ENCODE assay signal across 12 mouse cellular contexts in the genomic region with DNA sequence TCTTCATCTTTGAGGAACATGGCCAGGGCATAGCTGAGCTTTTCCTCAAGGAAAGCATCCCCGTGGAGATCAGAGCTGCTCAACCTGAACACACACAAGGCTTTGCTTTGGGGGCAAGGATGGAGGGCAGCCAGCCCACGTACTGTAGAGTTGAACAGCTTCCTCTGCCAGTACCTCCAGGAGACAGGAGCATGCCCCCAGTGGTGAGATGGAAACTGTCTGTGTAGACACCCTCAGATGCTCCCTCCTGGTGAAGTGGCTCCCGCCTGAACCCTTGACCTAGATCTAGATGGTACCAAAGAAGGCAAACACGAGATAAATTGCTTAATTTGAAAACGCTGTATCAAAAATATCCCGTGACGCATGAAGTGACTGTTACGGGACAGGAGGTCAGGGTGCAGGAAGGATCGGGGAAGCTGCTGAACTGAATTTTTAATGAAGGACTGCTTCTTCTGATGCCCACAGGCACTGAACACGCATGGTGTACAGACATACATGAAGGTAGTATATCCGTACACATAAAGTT.
DNase-seq lines count a peak whose midpoint lies in the region; ATAC-seq and TF ChIP-seq lines count a peak whose summit lies in the region.
"Had no signal": no experiment of that assay in that cellular context is flagged by ENCODE, and none has a peak within 500 bp of the region (broad histone marks: within the 10 kb centered on the region; RNA-seq: fewer than 3 reads in every experiment).

No protein-coding gene starts in this region.

- H3K36me3 ChIP-seq in liver, embryonic 14.5 days (replicated peaks; ENCODE audit: control insufficient read depth, insufficient read depth, low read depth): no peaks in the 10 kb centered on the region
- H3K36me3 ChIP-seq in CH12.LX (replicated peaks in 1 of 2; ENCODE audit: control insufficient read depth in 1 of 2, insufficient read depth in 1 of 2, low read length in 1 of 2): no peaks in the 10 kb centered on the region
- no peaks in the 10 kb centered on the region for H3K36me3 ChIP-seq in midbrain, embryonic 16.5 days (ENCODE audit: control insufficient read depth, insufficient read depth, low read length)

- no peaks in the 10 kb centered on the region for H3K9me3 ChIP-seq in liver, embryonic 14.5 days (ENCODE audit: control insufficient read depth, low read length)
- no peaks in the 10 kb centered on the region for H3K9me3 ChIP-seq in CH12.LX (replicated peaks; ENCODE audit: low read length)
- no peaks in the 10 kb centered on the region for H3K9me3 ChIP-seq in midbrain, embryonic 16.5 days (replicated peaks; ENCODE audit: control insufficient read depth, low read length, poor library complexity, severe bottlenecking)

- H3K79me2 ChIP-seq in CH12.LX (replicated peaks; ENCODE audit: control insufficient read depth, extremely low read depth, insufficient read depth, poor library complexity, severe bottlenecking): no peaks in the 10 kb centered on the region

- DNase-seq in adrenal gland, postnatal 14 days: peak; percentile 29
- no peak for DNase-seq in adrenal gland, postnatal 36 days
- no peak for DNase-seq in liver, embryonic 14.5 days (ENCODE audit: low read depth in 3 of 3, low spot score in 3 of 3)
- DNase-seq in liver (no peak), CH12.LX (ENCODE audit: extremely low read depth) (peak; percentile 7)
- no peak for DNase-seq in layer of hippocampus, postnatal 14 days (ENCODE audit: low spot score in 2 of 2)
- no peak for DNase-seq in spleen, postnatal 36 days (ENCODE audit: low spot score in 2 of 2)
- DNase-seq: cerebellum, adult 2 months; kidney, adult 9 months; right cerebral cortex, postnatal 14 days had no signal

- peak; percentile 38 for TF ChIP-seq CTCF in liver, embryonic 14.5 days (IDR thresholded peaks at IDR 0.05; ENCODE audit: low read depth)
- TF ChIP-seq CTCF in CH12.LX (conservative IDR thresholded peaks at IDR 0.05 in 1 of 2, IDR thresholded peaks at IDR 0.05 in 1 of 2; ENCODE audit: low read depth in 2 of 2, low read length in 2 of 2): peak in 1 of 2 experiments; percentile 35; a peak in 2 of 4 replicates

- no peaks in the 10 kb centered on the region for H3K4me1 ChIP-seq in liver, embryonic 14.5 days (replicated peaks; ENCODE audit: control insufficient read depth in 2 of 2, insufficient read depth in 2 of 2, low read length in 1 of 2)
- H3K4me1 ChIP-seq in CH12.LX (ENCODE audit: control insufficient read depth in 1 of 2, insufficient read depth in 2 of 2): no peaks in the 10 kb centered on the region
- H3K4me1 ChIP-seq in midbrain, embryonic 16.5 days (ENCODE audit: control insufficient read depth, insufficient read depth, low read length): peaks cover 8% of the 10 kb centered on the region

- H3K4me3 ChIP-seq in liver, embryonic 14.5 days (ENCODE audit: insufficient read depth in 1 of 2, low read depth in 2 of 2, low read length in 2 of 2): no peak overlapping the region
- no peak overlapping the region for H3K4me3 ChIP-seq in CH12.LX (replicated peaks in 1 of 3; ENCODE audit: low read depth in 2 of 3, low read length in 2 of 3, poor library complexity in 1 of 3)
- no peak overlapping the region for H3K4me3 ChIP-seq in midbrain, embryonic 16.5 days (ENCODE audit: low read depth, low read length)

- no peak overlapping the region for H3K9ac ChIP-seq in liver, embryonic 14.5 days (replicated peaks)
- H3K9ac ChIP-seq in CH12.LX (ENCODE audit: insufficient read depth, low read depth): no peak overlapping the region
- H3K9ac ChIP-seq in midbrain, embryonic 16.5 days (ENCODE audit: low read depth, low read length): no peak overlapping the region
- H3K9ac ChIP-seq: hindbrain, embryonic 14.5 days had no signal

- dilution Hi-C loops in CH12.LX (cut with MboI; ENCODE audit: extremely low pct_ligation_motif_present, extremely low pct_unique_long_range_greater_than_20kb, low sequenced_read_pairs): no loop called here

- WGBS in liver, embryonic 14.5 days (ENCODE audit: insufficient replicate concordance): 50% methylated on average over 11 of the region's 11 CpGs
- 76% methylated on average over 11 of the region's 11 CpGs for WGBS in midbrain, embryonic 16.5 days

- TF ChIP-seq POLR2A in CH12.LX (IDR thresholded peaks at IDR 0.05; ENCODE audit: low read depth, low read length): no peak

- H3K27me3 ChIP-seq in liver, embryonic 14.5 days (ENCODE audit: control insufficient read depth, insufficient read depth, low read length): no peaks in the 10 kb centered on the region
- H3K27me3 ChIP-seq in CH12.LX (replicated peaks): peaks cover 86% of the 10 kb centered on the region
- no peaks in the 10 kb centered on the region for H3K27me3 ChIP-seq in midbrain, embryonic 16.5 days (ENCODE audit: control insufficient read depth, insufficient read depth, low read depth, low read length)

- no peak for ATAC-seq in liver, embryonic 14.5 days (ENCODE audit: insufficient read depth)
- ATAC-seq in midbrain, embryonic 16.5 days: no peak

- TF ChIP-seq EP300 in liver, embryonic 14.5 days (IDR thresholded peaks at IDR 0.05; ENCODE audit: low read depth): no peak
- no peak for TF ChIP-seq EP300 in CH12.LX (IDR thresholded peaks at IDR 0.05; ENCODE audit: low read length)

- H3K27ac ChIP-seq in liver, embryonic 14.5 days: no peak overlapping the region
- no peak overlapping the region for H3K27ac ChIP-seq in CH12.LX (ENCODE audit: insufficient read depth, low read depth)
- peak overlapping the region; percentile 12; the same call in 1 of the 2 replicates for H3K27ac ChIP-seq in midbrain, embryonic 16.5 days (ENCODE audit: low read length)
- H3K27ac ChIP-seq: hindbrain, embryonic 14.5 days had no signal

- in situ Hi-C loops in CH12.LX (cut with MboI; ENCODE audit: low pct_ligation_motif_present, low pct_unique_long_range_greater_than_20kb, low sequenced_read_pairs): loop anchor here (10.0 kb wide), 1 partner anchor 205 kb away; no protein-coding TSS in a partner anchor

- no peak for TF ChIP-seq RAD21 in CH12.LX (IDR thresholded peaks at IDR 0.05; ENCODE audit: low read depth, low read length)

- H3K4me2 ChIP-seq in liver, embryonic 14.5 days (ENCODE audit: low read depth): no peak overlapping the region
- no peak overlapping the region for H3K4me2 ChIP-seq in CH12.LX (ENCODE audit: insufficient read depth, low read depth, poor library complexity, severe bottlenecking)
- H3K4me2 ChIP-seq in midbrain, embryonic 16.5 days (ENCODE audit: low read length): no peak overlapping the region
- H3K4me2 ChIP-seq: hindbrain, embryonic 14.5 days had no signal

TF ChIP-seq in CH12.LX, 34 proteins besides CTCF, POLR2A, EP300 and RAD21:
- no peak for TF ChIP-seq JUND (conservative IDR thresholded peaks at IDR 0.05; ENCODE audit: low read depth, low read length)
- no peak for TF ChIP-seq SIN3A (IDR thresholded peaks at IDR 0.05; ENCODE audit: low read length)
- no peak for TF ChIP-seq MEF2A (IDR thresholded peaks at IDR 0.05; ENCODE audit: borderline replicate concordance, low read depth, low read length)
- TF ChIP-seq UBTF (IDR thresholded peaks at IDR 0.05; ENCODE audit: low read depth, low read length): no peak
- TF ChIP-seq BHLHE40 (IDR thresholded peaks at IDR 0.05; ENCODE audit: low read depth, low read length): no peak
- no peak for TF ChIP-seq E2F4 (IDR thresholded peaks at IDR 0.05; ENCODE audit: insufficient replicate concordance, low read depth, low read length)
- TF ChIP-seq CHD2 (IDR thresholded peaks at IDR 0.05; ENCODE audit: low read length): no peak
- no peak for TF ChIP-seq SMC3 (IDR thresholded peaks at IDR 0.05; ENCODE audit: low read depth, low read length)
- TF ChIP-seq MYC (IDR thresholded peaks at IDR 0.05; ENCODE audit: low read depth, low read length): no peak
- TF ChIP-seq MXI1 (IDR thresholded peaks at IDR 0.05; ENCODE audit: low read depth, low read length): no peak
- TF ChIP-seq MAX (IDR thresholded peaks at IDR 0.05; ENCODE audit: low read length): no peak
- no peak for TF ChIP-seq JUN (IDR thresholded peaks at IDR 0.05; ENCODE audit: insufficient read depth, low read depth, low read length)
- TF ChIP-seq POLR2AphosphoS2 (IDR thresholded peaks at IDR 0.05; ENCODE audit: low read depth, low read length): no peak
- TF ChIP-seq IRF4 (IDR thresholded peaks at IDR 0.05; ENCODE audit: low read depth, low read length): no peak
- TF ChIP-seq MAZ (IDR thresholded peaks at IDR 0.05; ENCODE audit: low read depth, low read length): no peak
- no peak for TF ChIP-seq ETS1 (conservative IDR thresholded peaks at IDR 0.05; ENCODE audit: low read depth, low read length)

Comparison
In these comparisons a context has a peak if more than half of its experiments do, and no peak if none do; other contexts are left out.
1. DNase-seq: peak in adrenal gland, postnatal 14 days (single experiment) and CH12.LX (single experiment); none in adrenal gland, postnatal 36 days (0 of 2), liver, embryonic 14.5 days (0 of 3), liver (single experiment), layer of hippocampus, postnatal 14 days (0 of 2) and spleen, postnatal 36 days (0 of 2).